Mouse (Mus musculus): ENCODE results near the gene Rpp38. TPM values are rescaled to one million over a fixed set of nuclear protein-coding genes. Genes with fewer than 3 reads are reported as not detected.

The Rpp38 gene
- 12.6 and 13.7 TPM in 2 replicates for polyA plus RNA-seq (2016; fragmentation: Nextera tagmentation; extraction: Ambion mirVana)

DNA sequence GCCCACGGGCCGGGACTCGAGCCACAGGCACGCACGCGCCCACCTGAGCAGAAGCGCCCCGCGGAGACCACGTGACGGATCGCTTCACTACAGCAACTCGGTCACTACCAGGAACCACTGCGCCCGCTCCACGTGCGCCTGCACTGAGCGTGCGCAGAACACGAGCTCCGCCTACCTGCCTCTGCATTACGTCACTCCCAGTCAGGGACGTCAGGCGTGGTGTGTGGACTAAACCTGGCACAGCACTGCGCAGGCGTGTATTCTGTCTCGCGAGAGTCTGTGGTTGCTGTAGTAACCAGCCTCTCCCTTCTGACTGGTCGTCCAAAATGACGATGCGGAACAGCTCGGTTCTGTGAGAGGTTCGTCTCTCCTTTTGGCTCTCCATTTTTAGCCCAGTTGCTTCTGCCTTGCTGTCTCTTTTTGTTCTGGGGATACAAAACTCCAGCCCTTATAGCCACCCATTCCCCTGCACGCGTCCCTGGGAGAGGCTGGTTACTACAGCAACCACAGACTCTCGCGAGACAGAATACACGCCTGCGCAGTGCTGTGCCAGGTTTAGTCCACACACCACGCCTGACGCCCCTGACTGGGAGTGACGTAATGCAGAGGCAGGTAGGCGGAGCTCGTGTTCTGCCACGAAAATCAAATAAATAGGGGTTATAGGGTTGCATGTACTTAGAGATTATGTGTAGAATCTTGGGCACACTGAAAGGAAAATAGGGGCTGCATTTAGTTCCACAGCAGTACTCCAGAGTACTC lies at the start of gene Rpp38:
Gene Rpp38 (minus strand): TSS at position 160 of the 759 bp plus-strand sequence.
- Histone ChIP-seq H3K9ac (peak within 1 kb of the TSS; percentile 77), H3K27ac (ENCODE audit: poor library complexity, severe bottlenecking) (peak within 1 kb of the TSS; percentile 73), H3K4me1 (replicated peaks) (peaks cover 15% of the 10 kb centered on the region), H3K4me3 (peak within 1 kb of the TSS; percentile 58), H3K4me2 (peak within 1 kb of the TSS; percentile 79), H3K9me3 (replicated peaks) (no peaks in the 10 kb centered on the region), H3K27me3 (replicated peaks) (peaks cover 5% of the 10 kb centered on the region; the same call in 1 of the 2 replicates), H3K36me3 (peaks cover 18% of the 10 kb centered on the region)
- under 1% methylated on average over 45 of the region's 45 CpGs for WGBS
- ATAC-seq (ENCODE audit: insufficient number of reproducible peaks, low FRiP score) = peak; percentile 99

DNA sequence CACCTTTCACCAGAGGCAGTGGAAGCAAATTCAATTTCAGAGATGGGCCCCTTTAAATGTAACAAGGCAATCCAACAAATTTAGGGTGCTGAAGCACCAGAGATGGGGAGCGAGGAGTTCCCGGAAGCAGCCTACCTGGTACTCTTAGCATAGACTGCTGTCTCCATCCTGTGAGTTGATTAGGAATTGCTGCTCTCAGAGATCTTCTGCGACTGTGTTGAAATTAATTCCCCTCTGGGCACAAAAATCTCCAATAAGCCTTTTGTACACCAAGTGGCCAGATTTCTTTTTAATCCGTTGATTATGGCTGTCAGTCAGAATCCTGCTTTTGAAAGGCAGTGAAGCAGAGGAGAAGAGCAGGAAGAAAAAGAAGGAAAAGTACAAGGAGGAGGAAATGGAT lies 32.7 kb upstream of the Rpp38 start:
- ATAC-seq (ENCODE audit: insufficient number of reproducible peaks, low FRiP score) = no peak
- no peaks in the 10 kb centered on the region for H3K36me3 ChIP-seq
- no peak overlapping the region for H3K4me3 ChIP-seq
- WGBS = 65% methylated on average over 4 of the region's 4 CpGs
- 0 out of 2 replicates have a peak, but pooled peaks cover 6% of the 10 kb centered on the region for H3K27me3 ChIP-seq (replicated peaks)
- H3K27ac ChIP-seq (ENCODE audit: poor library complexity, severe bottlenecking) = no peak overlapping the region
- H3K4me1 ChIP-seq (replicated peaks) = no peaks in the 10 kb centered on the region
- no peaks in the 10 kb centered on the region for H3K9me3 ChIP-seq (replicated peaks)
- H3K9ac ChIP-seq = no peak overlapping the region
- H3K4me2 ChIP-seq = no peak overlapping the region

DNA sequence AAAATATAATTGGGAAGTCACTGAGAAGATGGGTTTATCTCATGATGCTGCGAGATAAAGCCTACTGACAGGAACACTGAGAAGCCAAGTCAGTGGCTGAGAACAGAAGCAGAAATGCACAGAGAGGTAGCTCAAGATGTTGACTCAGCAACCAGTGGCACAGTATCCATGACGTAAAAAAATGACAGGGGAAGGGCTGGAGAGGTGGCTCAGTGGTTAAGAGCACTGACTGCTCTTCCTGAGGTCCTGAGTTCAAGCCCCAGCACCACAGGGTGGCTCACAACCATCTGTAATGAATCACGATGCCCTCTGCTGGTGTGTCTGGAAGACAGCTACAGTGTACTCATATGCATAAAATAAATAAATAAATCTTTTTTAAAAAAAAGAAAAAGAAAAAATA lies 28.6 kb upstream of the Rpp38 start:
- Histone ChIP-seq H3K4me3 (no peak overlapping the region), H3K4me2 (no peak overlapping the region), H3K36me3 (no peaks in the 10 kb centered on the region), H3K27me3 (replicated peaks) (0 out of 2 replicates have a peak, but pooled peaks cover 6% of the 10 kb centered on the region), H3K27ac (ENCODE audit: poor library complexity, severe bottlenecking) (no peak overlapping the region), H3K9ac (no peak overlapping the region), H3K9me3 (replicated peaks) (no peaks in the 10 kb centered on the region), H3K4me1 (replicated peaks) (no peaks in the 10 kb centered on the region)
- ATAC-seq (ENCODE audit: insufficient number of reproducible peaks, low FRiP score) = no peak
- WGBS = 74% methylated on average over 3 of the region's 3 CpGs

DNA sequence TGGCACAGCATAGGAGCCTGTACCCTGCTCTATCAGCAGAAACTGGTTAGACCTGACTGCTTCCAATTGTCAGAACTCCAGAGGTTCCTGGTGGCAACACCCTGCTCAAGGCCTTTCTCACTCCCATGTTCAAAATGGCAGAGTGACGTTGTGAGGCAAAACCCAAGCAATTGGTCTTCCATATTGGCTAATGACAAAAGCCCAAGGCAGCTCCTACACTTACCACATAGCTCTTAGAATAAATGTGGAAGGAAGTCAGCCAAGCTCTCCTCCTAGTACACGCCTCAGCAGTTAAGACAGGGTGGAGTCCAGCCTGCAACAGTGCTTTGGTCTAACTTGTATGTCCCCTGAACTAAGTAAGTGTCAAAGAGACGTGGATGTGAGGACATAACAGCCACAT lies 25.4 kb upstream of the Rpp38 start:
- 69% methylated on average over 3 of the region's 3 CpGs for WGBS
- no peak overlapping the region for H3K27ac ChIP-seq (ENCODE audit: poor library complexity, severe bottlenecking)
- no peaks in the 10 kb centered on the region for H3K27me3 ChIP-seq (replicated peaks)
- no peaks in the 10 kb centered on the region for H3K4me1 ChIP-seq (replicated peaks)
- no peak overlapping the region for H3K9ac ChIP-seq
- no peaks in the 10 kb centered on the region for H3K9me3 ChIP-seq (replicated peaks)
- no peaks in the 10 kb centered on the region for H3K36me3 ChIP-seq
- H3K4me3 ChIP-seq = no peak overlapping the region
- ATAC-seq (ENCODE audit: insufficient number of reproducible peaks, low FRiP score) = no peak
- H3K4me2 ChIP-seq = no peak overlapping the region

DNA sequence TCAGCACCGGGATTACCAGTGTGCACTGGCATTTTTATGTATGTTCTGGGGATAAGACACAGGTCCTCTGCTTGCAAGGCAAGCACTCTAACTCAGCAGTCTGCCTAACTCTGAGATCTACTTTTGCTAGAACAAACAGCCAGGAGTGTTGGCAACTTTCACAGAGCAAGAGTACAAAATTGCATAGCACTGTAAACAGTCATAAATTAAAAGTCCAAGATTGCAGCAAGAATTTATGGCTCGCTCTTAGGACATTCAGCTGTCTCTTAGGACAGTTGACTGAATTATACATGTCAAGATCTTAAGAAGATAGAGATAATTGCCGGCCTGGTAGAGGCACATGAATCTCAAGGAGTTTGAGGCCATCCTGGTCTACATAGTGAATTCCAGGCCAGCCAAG lies 23.9 kb upstream of the Rpp38 start:
- Histone ChIP-seq H3K27me3 (replicated peaks) (no peaks in the 10 kb centered on the region), H3K4me2 (no peak overlapping the region), H3K4me1 (replicated peaks) (no peaks in the 10 kb centered on the region), H3K9me3 (replicated peaks) (peaks cover 4% of the 10 kb centered on the region; the same call in 1 of the 2 replicates), H3K9ac (no peak overlapping the region), H3K27ac (ENCODE audit: poor library complexity, severe bottlenecking) (no peak overlapping the region), H3K36me3 (no peaks in the 10 kb centered on the region), H3K4me3 (no peak overlapping the region)
- ATAC-seq (ENCODE audit: insufficient number of reproducible peaks, low FRiP score) = no peak
- 71% methylated on average over 3 of the region's 3 CpGs for WGBS

DNA sequence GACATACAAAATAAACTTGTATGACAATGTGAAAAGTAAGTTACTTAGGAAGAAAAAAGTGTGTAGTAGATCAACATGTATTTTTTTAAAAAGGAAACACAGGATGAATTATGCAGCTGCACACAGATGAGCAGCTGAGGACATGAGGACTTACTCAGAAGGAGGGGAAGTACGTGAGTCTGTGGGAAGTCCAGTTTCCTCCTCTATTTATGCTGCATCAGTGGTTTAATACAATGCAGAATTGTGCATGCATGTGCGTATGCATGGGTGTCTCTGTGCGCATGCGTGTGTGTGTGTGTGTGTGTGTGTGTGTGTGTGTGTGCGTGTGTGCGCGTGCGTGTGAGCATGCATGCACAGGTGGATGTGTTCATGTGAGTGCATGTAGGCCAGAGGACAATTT lies 23.4 kb upstream of the Rpp38 start:
- no peak for ATAC-seq (ENCODE audit: insufficient number of reproducible peaks, low FRiP score)
- no peak overlapping the region for H3K27ac ChIP-seq (ENCODE audit: poor library complexity, severe bottlenecking)
- WGBS = 89% methylated on average over 8 of the region's 8 CpGs
- no peak overlapping the region for H3K4me3 ChIP-seq
- no peaks in the 10 kb centered on the region for H3K27me3 ChIP-seq (replicated peaks)
- H3K36me3 ChIP-seq = no peaks in the 10 kb centered on the region
- peaks cover 4% of the 10 kb centered on the region; the same call in 1 of the 2 replicates for H3K9me3 ChIP-seq (replicated peaks)
- no peak overlapping the region for H3K4me2 ChIP-seq
- H3K9ac ChIP-seq = no peak overlapping the region
- no peaks in the 10 kb centered on the region for H3K4me1 ChIP-seq (replicated peaks)

DNA sequence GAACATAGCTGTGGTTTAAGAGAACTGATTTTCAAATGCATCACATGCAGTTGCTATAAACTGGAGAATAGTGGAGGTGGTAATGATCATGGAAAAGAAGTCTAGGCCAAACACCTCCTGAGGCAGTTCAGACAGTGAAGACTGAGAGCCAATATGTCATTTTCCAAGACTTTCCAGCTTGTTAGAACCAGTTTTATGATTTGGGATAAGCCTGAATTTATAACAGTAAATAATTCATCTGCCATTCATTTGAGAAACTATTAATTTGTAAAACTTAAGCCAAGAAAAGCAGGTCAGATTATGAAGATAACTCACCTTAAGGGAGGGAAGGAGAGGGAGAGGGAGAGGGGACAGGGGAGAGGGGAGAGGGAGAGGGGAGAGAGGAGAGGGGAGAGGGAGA lies 20.7 kb upstream of the Rpp38 start:
- H3K4me3 ChIP-seq = no peak overlapping the region
- H3K9ac ChIP-seq = no peak overlapping the region
- no peaks in the 10 kb centered on the region for H3K27me3 ChIP-seq (replicated peaks)
- no peak overlapping the region for H3K4me2 ChIP-seq
- H3K36me3 ChIP-seq = no peaks in the 10 kb centered on the region
- peaks cover 4% of the 10 kb centered on the region; the same call in 1 of the 2 replicates for H3K9me3 ChIP-seq (replicated peaks)
- H3K27ac ChIP-seq (ENCODE audit: poor library complexity, severe bottlenecking) = no peak overlapping the region
- H3K4me1 ChIP-seq (replicated peaks) = no peaks in the 10 kb centered on the region
- ATAC-seq (ENCODE audit: insufficient number of reproducible peaks, low FRiP score) = no peak

DNA sequence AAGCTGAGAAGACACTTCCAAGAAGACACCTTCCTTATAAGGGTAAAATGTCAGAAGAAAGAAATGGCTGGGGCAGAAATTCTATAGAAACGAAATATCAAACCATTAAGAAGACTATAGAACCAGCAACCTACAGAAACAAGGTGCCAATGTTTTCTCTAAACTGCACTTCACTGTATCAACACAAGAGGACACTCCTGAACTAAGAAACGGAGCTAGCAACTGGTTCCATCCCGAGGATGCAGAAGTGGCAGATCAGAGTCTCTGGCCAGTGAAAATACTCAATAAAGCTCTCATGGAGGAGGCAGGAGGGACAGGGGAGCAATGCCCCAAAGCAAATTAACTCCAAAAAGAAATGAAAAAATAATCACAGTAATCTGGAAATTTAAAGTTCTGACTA lies 16.5 kb upstream of the Rpp38 start:
- Histone ChIP-seq H3K9me3 (replicated peaks) (peaks cover 4% of the 10 kb centered on the region; the same call in 1 of the 2 replicates), H3K27me3 (replicated peaks) (peaks cover 11% of the 10 kb centered on the region; the same call in 1 of the 2 replicates), H3K4me2 (no peak overlapping the region), H3K36me3 (no peaks in the 10 kb centered on the region), H3K4me3 (no peak overlapping the region), H3K4me1 (replicated peaks) (no peaks in the 10 kb centered on the region), H3K9ac (no peak overlapping the region), H3K27ac (ENCODE audit: poor library complexity, severe bottlenecking) (no peak overlapping the region)
- 22% methylated on average over 3 of the region's 3 CpGs for WGBS
- no peak for ATAC-seq (ENCODE audit: insufficient number of reproducible peaks, low FRiP score)

DNA sequence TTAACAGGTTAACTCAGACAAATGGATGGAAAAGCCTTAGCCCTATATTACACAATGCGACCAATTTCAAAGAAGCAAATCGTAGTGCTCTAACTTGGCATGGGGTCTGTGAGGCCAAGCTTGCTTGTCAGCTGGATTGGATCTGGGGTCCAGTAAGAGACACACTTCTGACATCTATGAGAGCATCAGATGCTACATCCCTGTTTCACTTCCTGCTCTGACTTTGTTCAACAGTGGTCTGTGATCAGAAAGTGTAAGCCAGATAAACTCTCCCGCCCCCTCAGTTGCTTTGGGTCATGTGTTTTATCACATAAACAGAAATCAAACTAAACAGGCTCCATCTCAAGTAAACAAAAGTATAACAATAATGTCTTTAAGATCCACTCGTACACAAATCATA lies 16.0 kb upstream of the Rpp38 start:
- Histone ChIP-seq H3K27me3 (replicated peaks) (peaks cover 11% of the 10 kb centered on the region; the same call in 1 of the 2 replicates), H3K4me2 (no peak overlapping the region), H3K27ac (ENCODE audit: poor library complexity, severe bottlenecking) (no peak overlapping the region), H3K4me1 (replicated peaks) (no peaks in the 10 kb centered on the region), H3K4me3 (no peak overlapping the region), H3K9ac (no peak overlapping the region), H3K36me3 (no peaks in the 10 kb centered on the region), H3K9me3 (replicated peaks) (peaks cover 4% of the 10 kb centered on the region; the same call in 1 of the 2 replicates)
- WGBS = 75% methylated on average over 4 of the region's 4 CpGs
- ATAC-seq (ENCODE audit: insufficient number of reproducible peaks, low FRiP score) = no peak

DNA sequence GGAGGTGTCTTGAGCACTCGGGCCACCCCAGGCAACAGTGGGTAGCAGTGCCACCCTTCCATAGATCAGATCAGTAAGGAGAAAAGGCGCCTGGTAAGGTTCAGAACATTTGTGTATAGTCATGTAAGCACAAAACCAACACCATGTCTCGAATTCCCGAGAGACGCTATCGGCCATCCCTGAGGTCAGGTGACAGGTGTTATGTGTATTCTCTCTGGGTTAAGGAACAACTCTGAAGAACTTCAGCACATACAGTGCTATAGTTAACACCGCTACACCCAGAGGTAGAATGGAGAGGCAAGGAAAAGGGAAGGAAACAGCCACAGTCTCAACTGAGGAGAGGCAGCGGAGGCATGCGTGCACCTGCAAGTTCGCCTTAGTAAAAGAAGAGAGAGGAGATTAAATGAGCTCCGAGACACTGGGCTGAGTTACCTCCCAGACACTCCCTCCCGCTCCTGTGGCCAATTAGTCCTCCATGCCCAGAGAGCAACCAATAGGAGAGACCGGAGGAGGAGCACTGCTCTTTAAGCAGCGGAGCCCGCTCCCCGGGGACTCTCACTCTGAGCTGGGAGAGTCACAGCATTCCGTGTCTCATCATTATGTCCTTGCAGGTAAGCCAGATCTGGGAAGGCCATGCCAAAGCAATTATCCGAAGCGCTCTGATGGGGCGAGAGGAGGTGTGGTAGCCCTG lies 3.3 kb upstream of the Rpp38 start, which contains the start of gene Acbd7:
Gene Acbd7 (plus strand): TSS at position 558 of the 691 bp plus-strand sequence.
- Histone ChIP-seq H3K9ac (peak within 1 kb of the TSS; percentile 28; the same call in 1 of the 2 replicates), H3K4me1 (replicated peaks) (peaks cover 13% of the 10 kb centered on the region), H3K36me3 (no peaks in the 10 kb centered on the region), H3K4me2 (peak within 1 kb of the TSS; percentile 70), H3K27me3 (replicated peaks) (peaks cover 5% of the 10 kb centered on the region; the same call in 1 of the 2 replicates), H3K27ac (ENCODE audit: poor library complexity, severe bottlenecking) (no peak within 1 kb of the TSS), H3K4me3 (peak within 1 kb of the TSS; percentile 40), H3K9me3 (replicated peaks) (no peaks in the 10 kb centered on the region)
- 4% methylated on average over 20 of the region's 20 CpGs for WGBS
- ATAC-seq (ENCODE audit: insufficient number of reproducible peaks, low FRiP score) = no peak; the same call in 1 of the 2 replicates

DNA sequence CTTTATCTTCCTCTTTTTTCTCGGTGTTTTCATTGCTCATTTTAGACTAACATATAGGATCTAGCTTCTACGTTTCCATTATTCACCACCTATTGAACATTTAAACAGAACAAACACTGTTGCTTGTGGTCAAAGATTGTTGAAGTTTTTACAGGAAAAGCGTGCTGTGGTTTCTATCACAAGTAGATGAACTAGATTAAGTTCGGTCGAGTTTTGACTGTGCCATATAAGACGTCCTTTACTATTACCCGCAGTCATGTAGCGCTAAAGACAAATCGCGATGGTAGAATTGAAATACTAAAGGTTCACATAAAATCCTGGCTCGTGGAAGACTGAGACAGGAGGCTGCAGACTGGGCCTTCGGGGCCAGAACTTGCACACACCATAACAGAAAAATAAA lies 1.3 kb upstream of the Rpp38 start:
- ATAC-seq (ENCODE audit: insufficient number of reproducible peaks, low FRiP score) = no peak
- peaks cover 5% of the 10 kb centered on the region; the same call in 1 of the 2 replicates for H3K27me3 ChIP-seq (replicated peaks)
- H3K4me3 ChIP-seq = no peak overlapping the region
- H3K4me2 ChIP-seq = no peak overlapping the region
- 89% methylated on average over 12 of the region's 12 CpGs for WGBS
- H3K9ac ChIP-seq = no peak overlapping the region
- no peaks in the 10 kb centered on the region for H3K9me3 ChIP-seq (replicated peaks)
- H3K36me3 ChIP-seq = peaks cover 9% of the 10 kb centered on the region
- peaks cover 15% of the 10 kb centered on the region for H3K4me1 ChIP-seq (replicated peaks)
- no peak overlapping the region for H3K27ac ChIP-seq (ENCODE audit: poor library complexity, severe bottlenecking)

Measured in heart, embryonic 12.5 days (tissue).